Mouse (Mus musculus) right cerebral cortex, postnatal 10 days (tissue): ENCODE data around the gene Tox4.
"Not testable (repeated sequence)": the region's sequence is repeated elsewhere in the genome, so short reads cannot be mapped to it uniquely, and the experiment has no call there.

Source experiments
- DNase-seq, 2 experiments: peaks; one replicate each; pipeline ENCODE4 v3.0.0; 2021; ENCODE audit warnings: low spot score in 2 of 2

The Tox4 gene

GRCm38 (mm10) chr14:52278932-52279746 is at the start of gene Tox4, which contains the start of gene Rab2b:
Gene Tox4, plus strand, starts transcription at chr14:52279146.
Gene Rab2b, minus strand, starts transcription at chr14:52279545.
- peak; percentile 99 for DNase-seq

GRCm38 (mm10) chr14:52232249-52232648 is 46.7 kb upstream of the Tox4 start:
- DNase-seq, result no peak

DNA sequence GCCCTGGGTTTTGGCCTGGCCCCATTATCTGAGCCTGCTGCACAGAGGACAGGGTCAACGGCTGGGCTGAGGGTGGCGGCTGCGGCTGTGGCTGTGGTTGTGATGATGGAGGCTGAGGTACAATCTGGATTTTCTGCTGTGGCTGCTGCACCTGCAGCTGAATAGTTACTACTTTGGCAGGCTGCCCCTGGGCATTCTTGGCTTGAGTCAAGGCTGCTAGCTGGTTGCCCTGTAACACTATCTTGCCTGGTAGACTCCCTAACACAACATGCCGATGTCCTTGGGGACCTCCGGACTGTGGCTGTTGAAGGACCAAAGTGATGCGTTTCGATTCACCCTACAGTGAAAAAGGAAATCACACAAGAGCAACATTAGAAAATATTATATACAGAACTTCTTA is 43.8 kb upstream of the Tox4 start:
- DNase-seq, result no peak

DNA sequence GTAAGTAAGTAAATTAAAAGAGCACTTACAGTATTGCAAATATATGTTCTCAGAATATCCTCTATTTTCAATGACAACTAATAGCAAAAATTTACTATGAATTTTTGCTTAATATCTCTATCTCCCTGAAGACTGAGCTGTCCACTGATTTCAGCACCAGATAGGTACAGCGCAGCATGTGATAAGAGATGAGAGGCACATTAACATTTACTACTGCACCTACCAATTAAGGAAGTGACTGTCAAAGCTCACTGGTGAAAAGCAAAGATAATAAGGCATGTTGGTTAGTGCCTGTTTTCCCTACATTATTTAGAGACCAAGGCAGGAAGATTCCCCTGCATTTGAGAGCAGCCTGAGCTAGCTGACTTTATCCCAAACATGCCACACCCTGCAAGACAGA is 42.7 kb upstream of the Tox4 start:
- DNase-seq, result no peak

DNA sequence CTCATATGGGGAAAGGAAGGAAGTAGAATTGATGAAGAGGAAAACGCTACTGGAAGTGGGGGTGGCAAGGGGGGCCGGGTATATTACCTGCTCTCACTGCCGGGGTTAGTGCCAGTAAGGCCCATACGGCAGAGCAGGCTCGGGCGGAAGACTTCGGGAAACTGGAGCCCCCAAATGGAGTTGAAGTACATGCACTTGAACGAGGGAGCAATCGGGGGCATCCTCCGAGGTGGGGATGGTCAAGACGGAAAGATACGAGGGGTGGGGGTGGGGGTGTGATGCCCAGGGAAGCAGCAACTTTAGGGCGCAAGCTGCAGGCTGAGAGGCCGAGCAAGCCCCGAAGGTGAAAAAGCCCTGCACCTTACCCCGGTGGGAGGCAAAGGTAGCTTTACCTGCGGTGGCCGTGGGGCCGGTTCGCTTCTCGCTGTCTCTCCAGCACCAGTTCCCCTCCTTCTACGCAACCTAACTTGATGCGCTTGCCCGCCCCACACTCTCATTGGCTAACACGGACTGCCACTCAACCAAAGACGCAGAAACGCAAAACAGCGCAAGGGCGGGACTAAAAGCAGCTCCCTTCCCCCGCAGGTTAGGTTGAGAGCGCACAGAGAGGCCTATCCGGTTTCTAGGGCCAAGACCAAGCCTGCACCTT is 34.8 kb upstream of the Tox4 start:
- peak; percentile 99 to 100 for DNase-seq

GRCm38 (mm10) chr14:52244690-52245042 is 34.3 kb upstream of the Tox4 start:
- no peak for DNase-seq

DNA sequence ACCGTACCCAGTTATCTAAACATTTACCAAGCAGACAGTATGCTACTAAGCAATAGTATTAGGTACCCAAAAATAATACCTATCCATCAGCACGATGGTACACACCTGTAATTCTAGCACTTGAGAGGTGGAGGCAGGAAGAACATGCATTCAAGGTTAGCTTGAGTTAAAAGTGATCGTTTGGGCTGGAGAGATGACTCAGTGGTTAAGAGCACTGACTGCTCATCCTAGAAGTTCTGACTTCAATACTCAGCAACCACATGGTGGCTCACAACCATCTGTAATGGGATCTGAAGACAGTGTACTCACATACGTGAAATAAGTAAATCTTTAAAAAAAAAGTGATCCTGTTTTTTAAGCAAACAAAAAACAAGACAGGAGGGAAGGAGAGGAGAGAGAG is 32.8 kb upstream of the Tox4 start:
- DNase-seq, result no peak

DNA sequence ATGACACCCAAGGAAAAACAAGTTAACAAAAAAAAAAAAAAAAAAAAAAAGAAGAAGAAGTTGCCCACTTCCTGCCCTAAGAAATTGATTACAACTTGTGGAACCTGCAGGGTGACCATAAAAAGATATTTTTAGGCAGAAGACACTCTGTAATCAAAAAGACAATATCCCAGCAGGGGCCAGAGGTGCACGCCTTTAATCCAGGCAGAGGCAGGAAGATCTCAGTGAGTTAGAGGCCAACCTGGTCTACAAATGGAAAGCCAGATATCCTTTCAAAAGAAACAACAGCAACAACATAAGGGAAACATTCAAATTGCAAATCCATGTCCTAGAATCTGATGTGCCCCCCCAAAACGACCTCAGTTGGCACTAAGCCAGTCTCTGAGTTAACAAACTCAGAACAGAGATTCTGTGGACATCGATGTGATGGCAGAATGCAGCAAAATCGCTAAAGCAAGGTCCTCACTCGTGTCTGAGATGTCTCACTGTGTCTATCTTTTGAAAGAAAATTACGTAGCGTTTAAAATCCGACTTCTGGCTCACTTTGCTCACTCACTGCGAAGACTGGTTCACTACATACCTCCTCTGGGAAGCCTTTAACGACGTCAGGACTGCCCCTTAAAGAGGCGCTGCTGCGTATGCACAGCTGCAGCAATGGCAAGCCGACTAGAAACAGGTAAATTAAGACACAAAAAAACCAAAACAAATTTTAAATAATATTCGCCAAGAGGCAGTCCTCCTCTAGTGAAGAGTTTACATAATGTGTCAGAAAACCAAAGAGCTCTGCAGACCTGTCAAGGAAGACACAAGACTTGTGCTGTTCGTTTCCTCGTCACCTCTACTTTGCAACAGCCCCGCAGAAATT is 22.4 kb upstream of the Tox4 start:
- peak; percentile 30 to 34 for DNase-seq

DNA sequence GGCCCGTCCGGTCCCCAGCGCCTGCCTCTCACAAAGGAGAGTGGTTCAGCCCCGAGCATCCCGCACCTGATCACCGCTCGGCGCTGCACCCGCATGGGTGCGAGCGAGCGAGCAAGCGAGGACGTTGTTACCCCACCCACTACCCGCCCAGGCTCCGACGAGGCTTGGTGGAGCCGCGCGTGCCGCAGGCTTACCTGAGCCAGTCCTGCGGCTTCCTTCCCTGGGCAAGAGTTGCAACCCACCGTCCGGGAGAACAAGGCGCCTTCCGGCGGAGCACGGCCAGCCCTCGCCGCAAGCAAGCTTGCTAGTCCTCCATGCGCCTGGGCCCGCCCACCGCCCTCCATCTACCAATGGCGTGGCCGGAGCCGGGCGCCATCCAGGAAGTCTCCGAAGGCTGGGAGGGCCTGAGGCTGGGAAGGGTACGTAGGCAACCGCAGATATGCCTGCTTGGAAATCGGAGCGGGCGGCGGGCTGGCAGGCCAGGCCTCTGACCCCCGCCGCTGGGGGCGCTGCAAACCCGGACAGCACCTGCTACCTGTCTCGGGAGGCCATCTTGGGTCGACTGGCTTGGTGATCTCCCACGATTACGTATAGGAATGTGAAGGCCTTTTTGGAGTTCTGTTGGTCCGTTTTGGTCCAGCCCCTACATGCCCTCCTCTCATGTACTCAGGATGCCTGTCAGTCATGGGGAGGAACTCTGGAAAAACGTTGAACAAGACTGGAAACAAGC is 21.3 kb upstream of the Tox4 start, which contains the start of gene Chd8:
TSS of gene Chd8 (minus strand) at position 297 of the 730 bp plus-strand sequence.
- DNase-seq, result peak; percentile 98 to 99

DNA sequence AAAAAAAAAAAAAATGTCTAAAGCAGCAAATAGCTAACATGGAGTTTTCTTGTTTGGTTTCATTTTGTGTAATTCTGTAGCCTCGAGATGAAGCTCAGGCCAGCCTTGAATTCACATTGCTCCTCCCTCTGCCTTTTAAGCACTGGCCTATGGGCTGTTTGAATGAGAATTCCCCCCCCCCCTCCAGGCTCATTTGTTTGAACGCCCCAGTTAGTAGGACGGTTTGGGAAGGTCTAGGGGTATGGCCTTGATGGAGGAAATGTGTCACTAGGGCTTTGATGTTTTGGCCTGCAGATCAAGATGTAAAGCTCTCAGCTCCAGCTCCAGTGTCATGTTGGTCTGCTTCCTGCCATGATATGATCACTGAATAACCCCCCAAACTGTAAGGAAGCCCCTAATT is 6.2 kb upstream of the Tox4 start:
- DNase-seq, result no peak

DNA sequence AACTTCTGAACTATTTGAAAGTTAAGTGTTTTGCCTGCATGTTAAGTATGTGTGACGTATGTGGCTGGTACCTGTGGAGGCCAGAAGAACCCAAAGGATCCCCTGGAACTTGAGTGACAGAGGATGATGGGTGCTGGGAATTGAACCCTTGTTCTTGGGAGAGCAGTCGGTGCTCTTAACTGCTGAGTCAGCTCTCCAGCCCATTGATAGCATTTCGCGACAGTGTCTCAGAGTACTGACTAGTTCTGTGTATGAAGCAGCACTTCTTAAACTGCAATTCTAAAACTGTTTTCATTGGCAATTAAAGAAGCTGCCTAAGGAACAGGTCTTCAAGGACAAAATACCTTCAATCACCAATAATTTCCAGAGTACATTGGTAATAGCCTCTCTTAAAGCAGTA is 1.7 kb upstream of the Tox4 start:
- no peak for DNase-seq

- DNase-seq, result no peak
Measured at GRCm38 (mm10) chr14:52279747-52280120, 788 bp downstream of the Tox4 start.

- no peak for DNase-seq
Measured at GRCm38 (mm10) chr14:52283629-52284028, 4.7 kb downstream of the Tox4 start.

- DNase-seq, result no peak
Measured at GRCm38 (mm10) chr14:52284191-52284590, 5.2 kb downstream of the Tox4 start.

GRCm38 (mm10) chr14:52295558-52296264 is 16.8 kb downstream of the Tox4 start:
- DNase-seq, result no peak

DNA sequence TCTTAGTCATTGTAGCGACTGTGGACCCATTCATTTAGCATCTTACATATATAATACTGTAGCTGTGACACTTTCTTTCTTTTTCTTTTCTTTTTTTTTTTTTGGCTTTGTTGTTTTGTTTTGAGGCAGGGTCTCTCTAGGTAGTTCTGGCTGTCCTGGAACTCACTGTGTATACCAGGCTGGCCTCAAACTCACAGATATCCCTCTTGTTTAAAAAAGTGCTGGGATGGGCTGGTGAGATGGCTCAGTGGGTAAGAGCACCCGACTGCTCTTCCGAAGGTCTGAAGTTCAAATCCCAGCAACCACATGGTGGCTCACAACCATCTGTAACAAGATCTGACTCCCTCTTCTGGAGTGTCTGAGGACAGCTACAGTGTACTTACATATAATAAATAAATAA is 24.6 kb downstream of the Tox4 start:
- not testable (repeated sequence) for DNase-seq

GRCm38 (mm10) chr14:52304644-52305271 is 25.8 kb downstream of the Tox4 start, which contains the start of gene Mettl3:
Gene Mettl3, minus strand, starts transcription at chr14:52305128.
- peak; percentile 96 to 97 for DNase-seq

- DNase-seq, result no peak
Measured at GRCm38 (mm10) chr14:52306100-52306499, 27.2 kb downstream of the Tox4 start.

DNA sequence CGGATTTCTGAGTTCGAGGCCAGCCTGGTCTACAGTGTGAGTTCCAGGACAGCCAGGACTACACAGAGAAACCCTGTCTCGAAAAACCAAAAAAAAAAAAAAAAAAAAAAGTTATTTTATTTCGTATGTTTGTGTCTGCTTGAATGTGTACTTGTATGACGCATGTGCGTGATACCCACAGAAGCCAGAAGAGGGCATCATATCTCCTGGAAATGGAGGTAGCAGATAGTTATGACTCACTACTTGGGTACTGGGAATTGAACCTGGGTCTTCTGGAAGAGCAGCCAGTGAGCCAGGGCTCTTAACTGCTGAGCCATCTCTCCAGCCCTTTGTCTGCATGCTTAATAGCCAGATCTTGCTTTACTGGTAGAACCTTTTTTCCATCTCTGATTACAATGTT is 31.4 kb downstream of the Tox4 start:
- DNase-seq, result peak in 1 of 2 experiments; percentile 41

DNA sequence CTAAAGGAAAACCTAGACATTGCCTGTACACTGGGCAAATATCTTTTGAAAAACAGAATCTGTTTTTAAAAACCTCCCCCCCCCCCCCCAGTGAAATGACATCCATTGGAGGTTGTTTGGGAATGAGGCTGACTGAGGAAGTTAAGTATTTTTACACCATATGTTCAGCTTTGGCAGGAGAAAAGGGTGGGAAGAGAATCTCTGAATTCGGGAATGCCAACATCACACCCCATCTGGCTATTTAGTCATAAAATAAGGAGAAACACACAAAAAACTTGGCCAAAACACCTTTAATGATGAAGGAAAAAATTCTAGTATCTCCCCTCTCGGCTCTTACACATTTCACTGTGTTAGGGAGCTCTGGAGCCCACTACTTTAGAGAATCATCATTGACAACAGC is 32.0 kb downstream of the Tox4 start:
- DNase-seq, result no peak
